Mouse (Mus musculus) mouse embryonic stem cell (cell line): ENCODE measurements around the gene Gsdma2.
"Not testable (repeated sequence)": the region's sequence is repeated elsewhere in the genome, so short reads cannot be mapped to it uniquely, and the experiment has no call there.

Experiments used
- in situ Hi-C, 2 experiments: fragments of 300-500 bp; cut with MboI; formaldehyde crosslinking; loops; 1 replicate in 1 of 2; 3 replicates in 1 of 2; pipeline ENCODE4 v1.14.3; 2019 to 2020; ENCODE audit warnings: low sequenced_read_pairs in 2 of 2, low pct_unique_long_range_greater_than_20kb in 1 of 2, mixed read lengths in 1 of 2; ENCODE audit not compliant: unreplicated experiment in 1 of 2

Gsdma2 gene

GRCm38 (mm10) chr11:98646459-98646858 lies at the start of gene Gsdma2:
Gsdma2 (plus strand) TSS chr11:98646759.
- in situ Hi-C loops: no loop called here

- in situ Hi-C loops: no loop called here
These were observed 49.2 kb upstream of the Gsdma2 start for GRCm38 (mm10) chr11:98597363-98597762.

- in situ Hi-C loops: no loop called here
These were observed 48.6 kb upstream of the Gsdma2 start, which contains the start of gene Lrrc3c for GRCm38 (mm10) chr11:98597991-98598390. Lrrc3c (plus strand) TSS chr11:98598291.

GRCm38 (mm10) chr11:98598851-98599290 lies 47.7 kb upstream of the Gsdma2 start:
- in situ Hi-C loops: no loop called here

GRCm38 (mm10) chr11:98599291-98599690 lies 47.3 kb upstream of the Gsdma2 start:
- in situ Hi-C loops: no loop called here

- in situ Hi-C loops: no loop called here
These were observed 44.4 kb upstream of the Gsdma2 start for GRCm38 (mm10) chr11:98602090-98602690.

GRCm38 (mm10) chr11:98603953-98604352 lies 42.6 kb upstream of the Gsdma2 start:
- in situ Hi-C loops: no loop called here

GRCm38 (mm10) chr11:98604911-98605310 lies 41.6 kb upstream of the Gsdma2 start:
- in situ Hi-C loops: not testable (repeated sequence)

GRCm38 (mm10) chr11:98606763-98607162 lies 39.8 kb upstream of the Gsdma2 start:
- in situ Hi-C loops: no loop called here

GRCm38 (mm10) chr11:98620791-98621190 lies 25.8 kb upstream of the Gsdma2 start:
- in situ Hi-C loops: no loop called here

- in situ Hi-C loops: not testable (repeated sequence)
These were observed 22.6 kb upstream of the Gsdma2 start for GRCm38 (mm10) chr11:98623981-98624380.

- in situ Hi-C loops: not testable (repeated sequence)
These were observed 22.2 kb upstream of the Gsdma2 start for GRCm38 (mm10) chr11:98624381-98624780.

GRCm38 (mm10) chr11:98625611-98626410 lies 20.7 kb upstream of the Gsdma2 start, which contains the start of the genes Gm12355 and Gsdma3:
Gm12355 (minus strand) TSS chr11:98625661.
Gsdma3 (plus strand) TSS chr11:98626360.
- in situ Hi-C loops: no loop called here

- in situ Hi-C loops: no loop called here
These were observed 17.9 kb upstream of the Gsdma2 start for GRCm38 (mm10) chr11:98628706-98629105.

- in situ Hi-C loops: no loop called here
These were observed 15.9 kb upstream of the Gsdma2 start for GRCm38 (mm10) chr11:98630646-98631045.

- in situ Hi-C loops: not testable (repeated sequence)
These were observed 11.1 kb upstream of the Gsdma2 start for GRCm38 (mm10) chr11:98635312-98635970.

- in situ Hi-C loops: no loop called here
These were observed 9.1 kb upstream of the Gsdma2 start for GRCm38 (mm10) chr11:98637501-98637900.

GRCm38 (mm10) chr11:98640091-98640490 lies 6.5 kb upstream of the Gsdma2 start:
- in situ Hi-C loops: no loop called here

GRCm38 (mm10) chr11:98644757-98645156 lies 1.8 kb upstream of the Gsdma2 start:
- in situ Hi-C loops: no loop called here
